Mouse (Mus musculus) forebrain, embryonic 15.5 days (tissue): ENCODE results near the gene Kifc3. TPM values are rescaled to one million over a fixed set of nuclear protein-coding genes. Genes with fewer than 3 reads are reported as not detected.
A peak's percentile ranks its signal among the peaks of the same experiment; 100 is the strongest.

Experiments used
- ATAC-seq: fragments of 200-750 bp; cut with Nextera tagmentation; replicated peaks from 2 replicates; pipeline ENCODE4 v1.8.0; 2017; ENCODE audit warnings: mild to moderate bottlenecking, moderate TSS enrichment, moderate library complexity
- H3K27ac ChIP-seq: fragments of 300-500 bp; sonication (generic); replicated peaks from 2 replicates; pipeline ENCODE4 v1.5.1; 2015; ENCODE audit warnings: mild to moderate bottlenecking, inconsistent platforms
- H3K27me3 ChIP-seq: fragments of 300-500 bp; sonication (generic); 2 replicates; pipeline ENCODE4 v1.6.1; 2015; ENCODE audit warnings: inconsistent platforms
- H3K36me3 ChIP-seq: fragments of 300-500 bp; sonication (generic); 2 replicates; pipeline ENCODE4 v1.6.1; 2015; ENCODE audit warnings: mild to moderate bottlenecking, inconsistent platforms
- H3K4me1 ChIP-seq: fragments of 300-500 bp; sonication (generic); 2 replicates; pipeline ENCODE4 v1.6.1; 2015; ENCODE audit warnings: inconsistent platforms
- H3K4me2 ChIP-seq: fragments of 300-500 bp; sonication (generic); replicated peaks from 2 replicates; pipeline ENCODE4 v1.6.1; 2015; ENCODE audit warnings: mild to moderate bottlenecking, inconsistent platforms
- H3K4me3 ChIP-seq: fragments of 300-500 bp; sonication (generic); 2 replicates; pipeline ENCODE4 v1.5.1; 2015; ENCODE audit warnings: mild to moderate bottlenecking, inconsistent platforms
- H3K9ac ChIP-seq: fragments of 300-500 bp; sonication (generic); replicated peaks from 2 replicates; pipeline ENCODE4 v1.6.1; 2015; ENCODE audit warnings: mild to moderate bottlenecking, inconsistent platforms
- H3K9me3 ChIP-seq: fragments of 300-500 bp; sonication (generic); 2 replicates; pipeline ENCODE4 v1.6.1; 2016; ENCODE audit warnings: inconsistent platforms
- WGBS: fragments of 180-500 bp; shearing (Covaris S2); methylation state at CpG from one replicate; pipeline ENCODE4 v1.1.7; 2015; ENCODE audit warnings: mixed read lengths; 5-methylcytosine and 5-hydroxymethylcytosine counted together
- polyA plus RNA-seq: library from polyadenylated mRNA; unstranded; fragments of >200 nt; fragmentation: Nextera tagmentation; extraction: Ambion mirVana; gene quantifications from 2 replicates; pipeline ENCODE4 v1.2.1, GENCODE M21; 2015

The Kifc3 gene
- polyA plus RNA-seq, 1 experiment from 2014 or later = 20.7 TPM

DNA sequence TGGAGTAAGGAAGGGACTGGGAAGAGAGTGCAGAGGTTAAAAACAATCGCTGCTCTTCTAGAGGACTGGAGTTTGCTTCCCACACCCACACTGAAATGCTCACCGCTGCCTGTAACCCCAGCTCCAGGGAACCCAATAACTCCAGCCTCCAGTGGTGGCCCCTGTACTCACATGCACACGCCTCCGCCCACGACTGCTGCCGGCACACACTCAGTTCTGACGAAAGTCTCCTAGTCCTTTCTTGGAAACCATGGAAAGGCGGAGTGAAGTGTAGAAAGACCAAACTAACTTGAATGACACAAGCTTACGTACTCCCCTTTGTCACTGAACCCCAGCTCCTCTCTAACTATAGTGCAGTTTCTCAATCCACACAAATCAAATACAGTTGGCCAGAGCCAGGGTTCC lies 2.6 kb downstream of the Kifc3 start:
- 82% methylated on average over 9 of the region's 9 CpGs for WGBS
- H3K4me2 ChIP-seq = no peak overlapping the region
- no peak for ATAC-seq

DNA sequence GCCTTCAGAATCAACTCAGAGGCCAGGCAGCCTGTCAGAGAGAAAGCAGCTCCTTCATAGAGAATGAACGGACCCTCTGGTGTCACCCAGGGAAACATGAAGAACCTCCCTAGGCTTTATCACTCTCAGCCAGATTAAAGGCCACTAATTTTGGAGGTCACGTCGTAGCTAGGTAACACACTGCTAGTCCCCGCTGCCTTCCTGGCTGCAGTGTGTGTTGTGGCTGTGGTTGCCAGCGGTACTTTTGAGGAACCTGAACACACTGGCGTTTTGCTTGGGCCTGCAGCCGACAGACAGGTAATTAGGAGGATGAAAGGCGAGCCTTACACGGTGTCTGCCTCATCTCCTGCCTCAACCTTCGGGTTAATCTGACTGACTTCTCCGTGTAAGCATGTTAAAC lies 6.9 kb downstream of the Kifc3 start:
- no peaks in the 10 kb centered on the region for H3K4me1 ChIP-seq
- no peaks in the 10 kb centered on the region for H3K9me3 ChIP-seq
- H3K36me3 ChIP-seq = no peaks in the 10 kb centered on the region
- H3K4me2 ChIP-seq = no peak overlapping the region
- H3K4me3 ChIP-seq = no peak overlapping the region
- WGBS = 75% methylated on average over 11 of the region's 11 CpGs
- H3K27me3 ChIP-seq = no peaks in the 10 kb centered on the region
- ATAC-seq = no peak
- no peak overlapping the region for H3K9ac ChIP-seq
- no peak overlapping the region for H3K27ac ChIP-seq

More for the DNA sequence above, 2.6 kb downstream of the Kifc3 start:
- H3K9me3 ChIP-seq = no peaks in the 10 kb centered on the region
- H3K9ac ChIP-seq = no peak overlapping the region
- no peak overlapping the region for H3K27ac ChIP-seq
- no peaks in the 10 kb centered on the region for H3K27me3 ChIP-seq
- H3K36me3 ChIP-seq = no peaks in the 10 kb centered on the region
- H3K4me3 ChIP-seq = no peak overlapping the region
- 0 out of 2 replicates have a peak, but pooled peaks cover 3% of the 10 kb centered on the region for H3K4me1 ChIP-seq

DNA sequence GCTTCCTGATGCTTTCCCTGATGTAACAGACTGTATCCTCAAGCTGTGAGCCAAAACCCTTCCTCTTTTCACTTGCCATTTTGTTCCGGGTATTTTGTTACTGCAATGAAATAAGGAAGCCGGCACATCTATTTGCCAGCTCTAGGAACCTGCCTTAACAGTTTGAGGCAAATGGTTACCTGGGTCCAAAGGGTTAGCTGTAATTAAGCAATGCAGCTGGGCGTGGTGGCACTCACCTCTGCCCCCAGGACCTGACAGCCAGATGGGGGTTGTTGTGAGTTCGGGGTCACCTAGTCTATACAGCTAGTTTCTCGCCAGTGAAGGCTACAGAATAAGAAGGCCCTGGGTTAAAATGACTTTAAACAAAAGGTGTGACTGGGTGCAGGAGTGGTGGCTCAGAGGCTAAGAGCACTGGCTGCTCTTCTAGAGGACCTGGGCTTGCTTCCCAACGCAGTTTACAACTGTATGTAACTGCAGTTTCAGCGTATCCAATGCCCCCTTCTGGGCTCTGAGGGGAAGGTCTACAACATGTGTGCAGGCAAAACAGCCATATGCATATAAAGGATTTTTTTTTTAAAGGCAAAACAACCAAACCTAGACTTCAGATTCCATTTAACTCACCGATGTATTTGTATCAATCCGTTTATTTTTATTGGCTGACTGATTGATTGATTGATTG lies 11.0 kb downstream of the Kifc3 start:
- 91% methylated on average over 9 of the region's 9 CpGs for WGBS
- no peak overlapping the region for H3K27ac ChIP-seq
- no peak overlapping the region for H3K4me2 ChIP-seq
- H3K4me1 ChIP-seq = no peaks in the 10 kb centered on the region
- no peaks in the 10 kb centered on the region for H3K36me3 ChIP-seq
- no peak for ATAC-seq
- no peaks in the 10 kb centered on the region for H3K27me3 ChIP-seq
- H3K9ac ChIP-seq = no peak overlapping the region
- H3K9me3 ChIP-seq = no peaks in the 10 kb centered on the region
- H3K4me3 ChIP-seq = no peak overlapping the region

DNA sequence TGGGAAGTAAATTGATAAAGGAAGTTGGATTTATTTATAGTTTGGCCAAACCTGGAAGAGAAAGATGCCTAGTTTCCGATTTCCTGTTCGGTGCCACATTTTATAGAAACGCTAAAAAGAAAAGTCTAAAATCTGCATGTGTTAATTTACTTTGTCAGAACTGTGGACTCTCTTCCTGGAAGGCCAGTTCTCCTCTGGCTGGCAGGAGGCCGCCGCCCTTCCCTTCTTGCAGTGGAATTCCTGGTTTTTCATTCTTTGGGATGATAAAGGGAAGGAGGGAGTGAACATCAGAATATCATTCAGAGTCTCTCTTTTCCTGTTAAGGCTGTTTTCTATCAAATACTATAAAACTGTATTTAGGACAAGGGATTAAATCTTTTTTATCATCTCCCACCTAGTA lies 15.0 kb downstream of the Kifc3 start:
- no peaks in the 10 kb centered on the region for H3K36me3 ChIP-seq

DNA sequence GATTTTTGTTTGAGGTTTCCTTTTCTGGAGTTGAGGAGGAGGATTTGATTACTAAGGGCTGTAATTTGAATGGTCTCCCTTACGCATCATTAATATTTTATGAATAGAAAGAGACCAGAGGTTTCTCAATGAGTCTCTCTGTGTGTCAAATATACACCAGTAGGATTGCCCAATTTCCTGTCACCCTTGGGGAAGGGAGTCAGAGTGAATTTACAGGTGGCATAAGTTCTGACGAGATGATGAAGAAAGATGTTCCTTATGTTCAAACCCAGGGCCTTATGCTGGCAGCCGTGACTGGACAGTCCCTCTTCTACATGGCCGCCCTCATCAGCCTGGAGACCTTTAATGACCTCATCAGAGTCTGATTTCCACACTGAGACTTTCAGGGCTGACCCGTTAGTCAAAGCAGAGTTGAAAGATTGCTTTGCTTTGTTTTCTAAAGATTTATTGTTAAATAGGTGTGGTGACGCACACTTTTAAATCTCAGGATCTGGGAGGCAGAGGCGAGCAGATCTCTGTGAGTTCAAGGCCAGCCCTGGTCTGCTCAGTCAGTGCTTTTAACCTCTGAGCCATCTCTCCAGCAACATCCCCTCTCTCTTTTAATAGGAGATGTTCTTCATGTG lies 16.6 kb downstream of the Kifc3 start:
- no peak overlapping the region for H3K9ac ChIP-seq
- no peaks in the 10 kb centered on the region for H3K4me1 ChIP-seq
- H3K9me3 ChIP-seq = no peaks in the 10 kb centered on the region
- no peaks in the 10 kb centered on the region for H3K27me3 ChIP-seq
- no peak overlapping the region for H3K4me3 ChIP-seq
- 79% methylated on average over 7 of the region's 7 CpGs for WGBS
- H3K4me2 ChIP-seq = no peak overlapping the region
- no peak overlapping the region for H3K27ac ChIP-seq
- H3K36me3 ChIP-seq = no peaks in the 10 kb centered on the region
- ATAC-seq = no peak

More for the DNA sequence above, 15.0 kb downstream of the Kifc3 start:
- Histone ChIP-seq H3K4me3 (no peak overlapping the region), H3K27me3 (no peaks in the 10 kb centered on the region), H3K4me2 (no peak overlapping the region), H3K9me3 (no peaks in the 10 kb centered on the region), H3K27ac (no peak overlapping the region), H3K4me1 (no peaks in the 10 kb centered on the region), H3K9ac (no peak overlapping the region)
- no peak for ATAC-seq
- 83% methylated on average over 5 of the region's 5 CpGs for WGBS

DNA sequence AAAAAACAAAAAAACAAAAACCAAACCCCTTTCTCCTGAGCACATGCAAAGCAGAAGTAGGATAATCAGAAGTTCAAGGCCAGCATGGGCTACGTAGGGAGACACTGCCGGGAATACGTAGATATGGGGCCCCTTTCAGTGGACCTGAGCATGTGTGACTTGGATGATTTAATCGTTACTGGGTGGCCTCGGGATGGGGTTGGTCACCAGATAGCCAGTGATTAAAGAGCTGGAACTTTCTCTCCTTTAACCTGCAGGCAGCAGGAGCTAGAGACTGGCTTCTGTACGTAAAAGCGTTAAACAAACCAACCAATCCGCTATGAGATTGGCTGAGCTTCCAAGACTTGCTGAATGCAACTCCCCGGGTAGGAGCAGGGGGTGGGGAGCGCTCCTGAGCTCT lies 17.5 kb downstream of the Kifc3 start:
- H3K9me3 ChIP-seq = no peaks in the 10 kb centered on the region

DNA sequence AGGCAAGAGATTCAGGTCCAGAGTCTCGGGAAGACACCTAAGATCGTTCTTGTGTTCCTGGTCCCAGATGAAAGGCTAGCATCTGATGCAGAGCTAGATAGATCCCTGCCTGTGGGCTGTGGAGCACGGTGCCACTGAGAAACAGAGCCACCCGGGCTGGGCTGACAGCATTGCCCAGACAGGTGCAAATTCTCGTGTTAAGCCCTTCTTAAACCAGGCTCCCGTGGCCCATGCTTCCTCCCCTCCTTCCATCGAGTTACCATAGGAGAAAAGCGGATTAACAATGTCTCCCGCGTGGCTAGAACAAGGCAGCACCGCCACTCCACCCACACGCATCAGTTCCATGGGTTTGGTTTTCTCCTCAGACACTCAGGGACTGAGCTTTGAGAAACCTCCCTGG lies 18.4 kb downstream of the Kifc3 start:
- no peak for ATAC-seq
- H3K27me3 ChIP-seq = no peaks in the 10 kb centered on the region
- no peak overlapping the region for H3K4me3 ChIP-seq
- H3K9me3 ChIP-seq = no peaks in the 10 kb centered on the region
- H3K36me3 ChIP-seq = no peaks in the 10 kb centered on the region
- no peaks in the 10 kb centered on the region for H3K4me1 ChIP-seq
- H3K4me2 ChIP-seq = no peak overlapping the region
- 76% methylated on average over 12 of the region's 12 CpGs for WGBS
- H3K27ac ChIP-seq = no peak overlapping the region
- no peak overlapping the region for H3K9ac ChIP-seq

More for the DNA sequence above, 17.5 kb downstream of the Kifc3 start:
- Histone ChIP-seq H3K9ac (no peak overlapping the region), H3K4me3 (no peak overlapping the region), H3K27me3 (no peaks in the 10 kb centered on the region), H3K36me3 (no peaks in the 10 kb centered on the region), H3K4me2 (no peak overlapping the region), H3K27ac (no peak overlapping the region), H3K4me1 (no peaks in the 10 kb centered on the region)
- ATAC-seq = no peak
- WGBS = 43% methylated on average over 10 of the region's 10 CpGs

DNA sequence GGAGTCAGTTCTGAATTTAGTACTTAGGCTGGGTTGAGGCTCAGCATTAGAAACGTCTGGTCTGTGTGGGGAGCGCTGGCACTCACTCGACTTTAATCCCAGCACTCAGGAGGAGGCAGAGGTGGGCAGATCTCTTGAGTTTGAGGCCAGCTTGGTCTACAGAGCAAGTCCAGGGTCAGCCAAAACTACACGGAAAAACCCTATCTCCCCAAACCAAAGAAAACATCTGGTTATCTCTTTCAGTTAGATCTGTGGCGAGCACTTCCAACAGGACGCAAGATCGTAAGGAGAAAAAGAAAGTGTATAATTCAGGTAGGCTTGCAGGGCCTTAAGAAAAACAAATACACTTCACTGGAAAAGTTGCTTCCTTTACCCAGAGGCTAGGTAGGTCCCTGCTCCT lies 20.8 kb downstream of the Kifc3 start:
- Histone ChIP-seq H3K4me1 (no peaks in the 10 kb centered on the region), H3K4me2 (no peak overlapping the region), H3K4me3 (no peak overlapping the region), H3K27ac (no peak overlapping the region), H3K9me3 (no peaks in the 10 kb centered on the region), H3K36me3 (no peaks in the 10 kb centered on the region), H3K9ac (no peak overlapping the region), H3K27me3 (no peaks in the 10 kb centered on the region)
- WGBS = 73% methylated on average over 7 of the region's 7 CpGs
- no peak for ATAC-seq

DNA sequence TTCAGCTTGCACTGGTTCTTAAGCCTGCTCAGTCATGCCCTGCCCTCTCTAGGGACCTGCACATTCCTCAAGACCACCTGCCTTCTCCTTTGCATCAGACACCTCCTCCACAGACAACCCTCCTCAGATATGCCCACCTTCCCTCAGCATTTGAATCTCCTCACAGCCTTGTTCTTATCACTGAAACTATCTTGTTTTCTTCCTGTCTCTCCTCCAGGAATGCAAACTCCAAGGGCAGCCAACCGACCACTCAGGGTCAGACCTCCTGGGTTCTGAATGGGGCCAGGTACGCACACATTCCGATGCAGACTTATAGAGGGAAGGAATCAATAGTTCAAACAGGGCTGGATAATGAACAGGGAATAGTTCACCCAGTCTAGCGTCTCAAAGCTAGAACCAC lies 24.4 kb downstream of the Kifc3 start:
- 77% methylated on average over 4 of the region's 4 CpGs for WGBS

DNA sequence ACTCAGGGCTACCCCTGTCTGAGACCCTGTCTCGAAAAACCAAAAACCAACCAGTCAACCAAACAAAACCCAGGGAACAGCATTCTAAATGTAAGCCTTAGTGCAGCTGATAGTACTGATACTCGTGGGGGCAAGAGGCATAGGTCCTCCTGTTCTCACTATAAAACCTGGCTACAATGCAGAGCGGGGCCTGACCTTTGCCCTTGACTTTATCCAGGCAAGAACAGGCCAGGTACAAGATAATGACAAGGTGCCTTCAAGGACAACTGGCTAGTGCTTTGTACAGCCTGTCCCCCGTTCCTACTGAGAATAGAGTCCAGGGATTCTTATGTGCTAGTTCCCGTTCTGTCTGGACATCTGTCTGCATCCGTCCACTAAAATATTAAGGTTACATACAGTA lies 25.6 kb downstream of the Kifc3 start:
- no peak overlapping the region for H3K4me2 ChIP-seq
- H3K9me3 ChIP-seq = no peaks in the 10 kb centered on the region
- 89% methylated on average over 6 of the region's 6 CpGs for WGBS
- no peak overlapping the region for H3K27ac ChIP-seq
- no peak overlapping the region for H3K4me3 ChIP-seq
- ATAC-seq = no peak
- no peak overlapping the region for H3K9ac ChIP-seq
- no peaks in the 10 kb centered on the region for H3K36me3 ChIP-seq
- H3K4me1 ChIP-seq = peaks cover 20% of the 10 kb centered on the region
- H3K27me3 ChIP-seq = no peaks in the 10 kb centered on the region

More for the DNA sequence above, 24.4 kb downstream of the Kifc3 start:
- no peak overlapping the region for H3K4me3 ChIP-seq
- H3K9ac ChIP-seq = no peak overlapping the region
- peaks cover 16% of the 10 kb centered on the region for H3K4me1 ChIP-seq
- H3K4me2 ChIP-seq = no peak overlapping the region
- H3K36me3 ChIP-seq = no peaks in the 10 kb centered on the region
- H3K27me3 ChIP-seq = no peaks in the 10 kb centered on the region
- no peak overlapping the region for H3K27ac ChIP-seq
- no peaks in the 10 kb centered on the region for H3K9me3 ChIP-seq
- no peak for ATAC-seq

DNA sequence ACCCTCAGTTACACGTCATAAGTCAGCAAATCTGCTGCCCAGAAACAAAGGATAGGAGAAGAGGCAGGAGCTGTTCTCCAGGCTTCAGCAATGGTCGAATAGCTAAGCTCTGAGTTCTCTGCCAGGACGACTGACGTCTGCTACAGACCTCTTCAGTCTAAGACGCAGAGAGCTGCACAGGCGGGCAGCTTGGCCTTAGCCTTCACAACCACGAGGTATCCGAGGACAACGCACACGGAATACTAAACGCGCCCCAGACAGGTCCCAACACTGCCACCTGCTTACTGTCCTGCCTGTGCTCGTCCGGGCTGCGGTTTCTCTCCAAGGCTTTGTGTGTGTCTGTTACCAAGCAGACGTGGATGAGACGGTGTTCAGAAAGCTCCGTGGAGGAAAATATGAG lies 26.8 kb downstream of the Kifc3 start:
- WGBS = 15% methylated on average over 18 of the region's 18 CpGs

DNA sequence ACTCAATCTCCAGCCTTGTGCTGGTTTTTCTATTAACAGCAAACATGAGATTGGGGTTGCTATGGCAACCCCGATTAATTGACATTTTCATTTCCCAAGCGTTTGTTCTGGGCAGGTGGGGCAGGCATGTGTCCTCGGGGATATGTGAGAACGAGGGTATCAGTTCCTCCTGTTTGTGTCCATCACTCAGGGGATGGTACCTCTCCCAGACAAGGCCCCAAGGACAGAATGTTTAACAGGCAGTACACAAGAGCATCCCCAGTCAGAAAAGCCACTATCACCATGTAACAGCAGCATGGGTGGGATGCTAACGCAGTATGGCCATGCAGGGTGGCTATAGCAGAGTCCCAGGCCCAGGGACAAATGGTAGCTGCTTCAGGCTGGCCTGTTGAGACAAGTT lies 27.3 kb downstream of the Kifc3 start:
- ATAC-seq = peak; percentile 66
- Histone ChIP-seq H3K9ac (no peak overlapping the region), H3K36me3 (no peaks in the 10 kb centered on the region), H3K4me3 (no peak overlapping the region), H3K4me2 (no peak overlapping the region), H3K27ac (peak overlapping the region; percentile 84), H3K9me3 (no peaks in the 10 kb centered on the region), H3K27me3 (no peaks in the 10 kb centered on the region), H3K4me1 (peaks cover 20% of the 10 kb centered on the region)
- 28% methylated on average over 5 of the region's 5 CpGs for WGBS

More for the DNA sequence above, 26.8 kb downstream of the Kifc3 start:
- Histone ChIP-seq H3K9ac (peak overlapping the region; percentile 34), H3K27me3 (no peaks in the 10 kb centered on the region), H3K27ac (peak overlapping the region; percentile 84), H3K9me3 (no peaks in the 10 kb centered on the region), H3K36me3 (no peaks in the 10 kb centered on the region), H3K4me1 (peaks cover 20% of the 10 kb centered on the region), H3K4me3 (no peak overlapping the region), H3K4me2 (peak overlapping the region; percentile 20)
- ATAC-seq = peak; percentile 87

DNA sequence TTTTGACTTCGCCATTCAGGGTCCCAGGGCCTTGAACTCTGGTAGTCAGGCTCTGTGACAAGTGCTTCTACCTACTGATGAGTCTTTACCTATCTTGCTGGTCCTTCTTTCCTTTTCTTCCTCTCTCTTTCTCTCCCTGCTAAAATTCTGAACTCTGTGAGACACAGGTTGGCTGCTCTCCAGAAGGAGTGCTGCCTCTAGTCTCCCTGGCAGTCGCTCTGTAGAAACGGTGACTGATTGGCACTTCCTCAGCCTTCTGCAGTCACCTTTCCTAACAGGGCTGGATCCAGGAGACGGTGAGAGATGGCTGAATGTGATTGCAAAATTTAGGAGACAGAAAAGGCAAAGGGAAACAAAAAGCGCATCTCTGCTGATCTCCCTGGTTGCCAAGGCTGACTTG lies 30.2 kb downstream of the Kifc3 start:
- WGBS = 48% methylated on average over 5 of the region's 5 CpGs
- Histone ChIP-seq H3K4me2 (no peak overlapping the region), H3K4me1 (peaks cover 20% of the 10 kb centered on the region), H3K9me3 (no peaks in the 10 kb centered on the region), H3K27ac (peak overlapping the region; percentile 28; the same call in 1 of the 2 replicates), H3K9ac (no peak overlapping the region), H3K27me3 (no peaks in the 10 kb centered on the region), H3K4me3 (no peak overlapping the region), H3K36me3 (no peaks in the 10 kb centered on the region)
- no peak for ATAC-seq
